Mouse (Mus musculus) kidney, adult 2 months (tissue): Measurements from ENCODE around the gene Zfp771.

Experiments used
- CTCF ChIP-seq: fragments of 200-500 bp; conservative IDR thresholded peaks from 2 replicates; pipeline ENCODE4 v1.5.1; 2011; ENCODE audit warnings: low read depth, mild to moderate bottlenecking, control low read depth, low read length, moderate library complexity, mixed read lengths; ENCODE audit not compliant: insufficient read depth, insufficient read length
- POLR2A ChIP-seq: fragments of 200-500 bp; IDR thresholded peaks from one replicate; pipeline ENCODE4 v1.6.1; 2011; ENCODE audit warnings: low read depth, low read length, control low read depth

- TF ChIP-seq POLR2A (no peak), CTCF (no peak)
Measured at GRCm38 (mm10) chr7:127263526-127263925, 19.5 kb downstream of the Zfp771 start.
